Mouse (Mus musculus) hindbrain, embryonic 14.5 days (tissue): ENCODE measurements around the gene Acsl1. TPM values are rescaled to one million over a fixed set of nuclear protein-coding genes. Genes with fewer than 3 reads are reported as not detected.

Experiments used
- ATAC-seq: fragments of 200-750 bp; cut with Nextera tagmentation; 2 replicates; pipeline ENCODE4 v1.8.0; 2017; ENCODE audit warnings: moderate number of reproducible peaks, mild to moderate bottlenecking, moderate TSS enrichment, moderate library complexity; ENCODE audit not compliant: low FRiP score
- DNase-seq: peaks from one replicate; pipeline ENCODE4 v3.0.0-alpha.2; 2015; ENCODE audit warnings: low spot score
- H3K27ac ChIP-seq: fragments of 300-500 bp; sonication (generic); 2 replicates; pipeline ENCODE4 v1.5.1; 2014; ENCODE audit warnings: mild to moderate bottlenecking, moderate library complexity
- H3K27me3 ChIP-seq: fragments of 300-500 bp; sonication (generic); 2 replicates; pipeline ENCODE4 v1.6.1; 2014; ENCODE audit warnings: mild to moderate bottlenecking, low read length, mixed read lengths; ENCODE audit not compliant: control insufficient read depth, insufficient read depth
- H3K36me3 ChIP-seq: fragments of 300-500 bp; sonication (generic); replicated peaks from 2 replicates; pipeline ENCODE4 v1.6.1; 2014; ENCODE audit not compliant: control insufficient read depth, insufficient read depth
- H3K4me1 ChIP-seq: fragments of 300-500 bp; sonication (generic); replicated peaks from 2 replicates; pipeline ENCODE4 v1.6.1; 2014; ENCODE audit warnings: antibody characterized with exemption, low read length, mixed read lengths; ENCODE audit not compliant: control insufficient read depth, insufficient read depth
- H3K4me2 ChIP-seq: fragments of 300-500 bp; sonication (generic); replicated peaks from 2 replicates; pipeline ENCODE4 v1.6.1; 2014; ENCODE audit warnings: mild to moderate bottlenecking, moderate library complexity
- H3K4me3 ChIP-seq: fragments of 300-500 bp; sonication (generic); replicated peaks from 2 replicates; pipeline ENCODE4 v1.5.1; 2014; ENCODE audit warnings: mild to moderate bottlenecking, low read length
- H3K9ac ChIP-seq: fragments of 300-500 bp; sonication (generic); 2 replicates; pipeline ENCODE4 v1.6.1; 2014
- H3K9me3 ChIP-seq: fragments of 300-500 bp; sonication (generic); 2 replicates; pipeline ENCODE4 v1.6.1; 2016; ENCODE audit warnings: low read length; ENCODE audit not compliant: control insufficient read depth
- WGBS: fragments of 180-500 bp; shearing (Covaris S2); extraction: QIAGEN DNeasy Blood & Tissue Kit; methylation state at CpG from one replicate; pipeline ENCODE4 v1.1.7; 2014; 5-methylcytosine and 5-hydroxymethylcytosine counted together
- polyA plus RNA-seq: library from polyadenylated mRNA; unstranded; fragments of >200 nt; fragmentation: Nextera tagmentation; extraction: Ambion mirVana; gene quantifications from 2 replicates; pipeline ENCODE4 v1.2.1, GENCODE M21; 2014

The Acsl1 gene
- polyA plus RNA-seq, 1 experiment from 2014 or later: 22.1 TPM

DNA sequence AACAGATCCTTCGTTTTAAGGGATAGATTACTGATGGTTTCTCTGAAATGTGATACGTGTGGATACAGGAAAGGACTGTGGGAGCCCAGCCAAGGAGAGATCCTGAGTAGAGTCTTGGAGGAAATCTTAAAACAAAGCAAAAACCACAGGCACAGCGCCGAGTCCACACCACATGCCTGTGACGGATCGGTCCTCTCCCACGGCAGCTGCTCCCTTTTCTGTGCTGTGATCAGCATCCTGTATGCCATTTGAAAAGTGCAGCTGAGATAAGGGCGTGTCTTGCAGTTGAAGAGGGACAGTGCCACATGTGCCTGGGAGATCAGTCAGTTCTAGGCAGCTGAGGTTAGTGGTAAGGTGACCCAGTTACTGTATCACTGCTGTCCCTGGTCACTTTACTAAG is 41.7 kb downstream of the Acsl1 start:
- H3K27ac ChIP-seq: no peak overlapping the region
- H3K4me2 ChIP-seq: no peak overlapping the region
- no peaks in the 10 kb centered on the region for H3K27me3 ChIP-seq
- H3K9ac ChIP-seq: no peak overlapping the region
- ATAC-seq (no peak), DNase-seq (no peak)
- no peak overlapping the region for H3K4me3 ChIP-seq
- H3K9me3 ChIP-seq: no peaks in the 10 kb centered on the region
- WGBS: 64% methylated on average over 8 of the region's 8 CpGs
- no peaks in the 10 kb centered on the region for H3K4me1 ChIP-seq
- peaks cover 12% of the 10 kb centered on the region; the same call in 1 of the 2 replicates for H3K36me3 ChIP-seq

- Histone ChIP-seq H3K4me1 (no peaks in the 10 kb centered on the region), H3K27ac (no peak overlapping the region), H3K9me3 (no peaks in the 10 kb centered on the region), H3K4me2 (no peak overlapping the region), H3K27me3 (no peaks in the 10 kb centered on the region), H3K9ac (no peak overlapping the region), H3K36me3 (peaks cover 12% of the 10 kb centered on the region; the same call in 1 of the 2 replicates), H3K4me3 (no peak overlapping the region)
- DNase-seq: no peak
- WGBS: 89% methylated on average over 1 of the region's 1 CpGs
- no peak for ATAC-seq
Measured at GRCm38 (mm10) chr8:46514027-46514426, 43.2 kb downstream of the Acsl1 start.

GRCm38 (mm10) chr8:46520667-46521066 is 49.8 kb downstream of the Acsl1 start:
- Histone ChIP-seq H3K36me3 (peaks cover 3% of the 10 kb centered on the region; the same call in 1 of the 2 replicates), H3K9me3 (no peaks in the 10 kb centered on the region), H3K27me3 (no peaks in the 10 kb centered on the region), H3K4me2 (no peak overlapping the region), H3K4me3 (no peak overlapping the region), H3K27ac (no peak overlapping the region), H3K4me1 (no peaks in the 10 kb centered on the region), H3K9ac (no peak overlapping the region)
- ATAC-seq (no peak), DNase-seq (no peak)
- WGBS: 89% methylated on average over 6 of the region's 6 CpGs

DNA sequence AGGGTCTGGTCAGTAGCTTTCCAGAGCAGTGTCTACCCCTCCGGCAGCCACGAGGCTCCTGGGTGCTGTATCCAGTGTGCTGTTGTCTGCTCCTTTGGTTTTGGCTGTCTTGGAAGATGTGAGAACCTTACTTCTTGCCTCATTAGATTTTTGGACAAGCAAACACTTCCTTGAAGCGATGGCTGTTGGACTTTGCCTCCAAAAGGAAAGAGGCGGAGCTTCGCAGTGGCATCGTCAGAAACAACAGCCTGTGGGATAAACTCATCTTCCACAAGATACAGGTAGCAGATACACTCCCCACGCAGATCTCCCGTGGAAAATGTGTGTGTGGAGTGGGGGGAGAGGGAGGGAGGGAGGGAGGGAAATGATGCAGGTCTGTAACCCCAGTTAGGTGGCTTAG is 55.3 kb downstream of the Acsl1 start:
- H3K4me1 ChIP-seq: no peaks in the 10 kb centered on the region
- H3K36me3 ChIP-seq: no peaks in the 10 kb centered on the region; the same call in 1 of the 2 replicates
- no peak overlapping the region for H3K9ac ChIP-seq
- no peaks in the 10 kb centered on the region for H3K9me3 ChIP-seq
- no peak overlapping the region for H3K4me2 ChIP-seq
- no peaks in the 10 kb centered on the region for H3K27me3 ChIP-seq
- no peak overlapping the region for H3K27ac ChIP-seq
- ATAC-seq (no peak), DNase-seq (no peak)
- H3K4me3 ChIP-seq: no peak overlapping the region
- 84% methylated on average over 8 of the region's 8 CpGs for WGBS

GRCm38 (mm10) chr8:46526821-46527220 is 56.0 kb downstream of the Acsl1 start:
- Histone ChIP-seq H3K9ac (no peak overlapping the region), H3K36me3 (peaks cover 2% of the 10 kb centered on the region), H3K4me2 (no peak overlapping the region), H3K4me1 (no peaks in the 10 kb centered on the region), H3K4me3 (no peak overlapping the region), H3K27ac (no peak overlapping the region), H3K9me3 (no peaks in the 10 kb centered on the region), H3K27me3 (no peaks in the 10 kb centered on the region)
- 74% methylated on average over 10 of the region's 10 CpGs for WGBS
- ATAC-seq: no peak
- DNase-seq: peak; percentile 28

DNA sequence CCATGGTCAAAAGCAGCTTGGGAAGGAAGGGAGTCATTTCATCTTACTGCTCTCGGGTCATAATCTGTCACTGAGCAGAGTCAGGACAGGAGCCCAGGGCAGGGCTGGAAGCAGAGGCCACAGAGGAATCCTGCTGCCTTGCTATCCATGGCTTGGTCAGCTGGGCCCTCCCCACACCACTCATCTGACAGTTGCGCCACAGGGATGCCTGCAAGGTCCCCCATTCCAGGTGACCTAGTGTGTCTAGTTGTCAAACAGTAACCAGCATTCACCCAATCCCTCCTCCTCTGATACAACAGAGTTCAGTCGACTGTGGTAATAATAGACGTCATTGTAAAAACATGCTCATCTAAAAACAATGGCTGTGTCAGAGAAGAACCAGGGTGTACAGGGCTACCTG is 58.7 kb downstream of the Acsl1 start:
- H3K4me3 ChIP-seq: no peak overlapping the region
- DNase-seq (no peak), ATAC-seq (no peak)
- peaks cover 11% of the 10 kb centered on the region for H3K36me3 ChIP-seq
- no peaks in the 10 kb centered on the region for H3K27me3 ChIP-seq
- no peak overlapping the region for H3K4me2 ChIP-seq
- H3K9me3 ChIP-seq: no peaks in the 10 kb centered on the region
- H3K27ac ChIP-seq: no peak overlapping the region
- H3K4me1 ChIP-seq: no peaks in the 10 kb centered on the region
- WGBS: 75% methylated on average over 4 of the region's 4 CpGs
- H3K9ac ChIP-seq: no peak overlapping the region

DNA sequence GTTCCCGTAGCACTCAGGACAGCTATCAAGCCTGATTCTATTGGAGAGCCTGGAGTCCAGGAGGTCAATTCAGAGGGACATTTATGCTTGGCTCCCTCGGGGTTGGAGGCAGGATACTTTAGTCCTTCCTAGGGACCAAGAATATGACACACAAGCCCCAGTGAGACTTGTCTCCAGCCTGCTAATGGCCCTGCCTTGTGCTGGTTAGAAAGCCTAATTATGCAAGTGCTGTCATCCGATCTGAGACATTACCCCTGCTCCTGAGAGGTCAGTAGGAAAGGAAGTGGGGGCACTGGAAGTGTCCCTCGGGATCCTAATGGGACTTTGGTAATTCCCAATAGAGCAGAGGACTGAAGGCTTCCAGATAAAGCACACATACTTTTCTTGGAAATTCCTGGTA is 59.7 kb downstream of the Acsl1 start:
- Histone ChIP-seq H3K27ac (no peak overlapping the region), H3K9me3 (no peaks in the 10 kb centered on the region), H3K4me2 (no peak overlapping the region), H3K36me3 (peaks cover 16% of the 10 kb centered on the region), H3K4me3 (no peak overlapping the region), H3K9ac (no peak overlapping the region), H3K4me1 (no peaks in the 10 kb centered on the region), H3K27me3 (no peaks in the 10 kb centered on the region)
- ATAC-seq (no peak), DNase-seq (no peak)
- WGBS: 54% methylated on average over 4 of the region's 4 CpGs

DNA sequence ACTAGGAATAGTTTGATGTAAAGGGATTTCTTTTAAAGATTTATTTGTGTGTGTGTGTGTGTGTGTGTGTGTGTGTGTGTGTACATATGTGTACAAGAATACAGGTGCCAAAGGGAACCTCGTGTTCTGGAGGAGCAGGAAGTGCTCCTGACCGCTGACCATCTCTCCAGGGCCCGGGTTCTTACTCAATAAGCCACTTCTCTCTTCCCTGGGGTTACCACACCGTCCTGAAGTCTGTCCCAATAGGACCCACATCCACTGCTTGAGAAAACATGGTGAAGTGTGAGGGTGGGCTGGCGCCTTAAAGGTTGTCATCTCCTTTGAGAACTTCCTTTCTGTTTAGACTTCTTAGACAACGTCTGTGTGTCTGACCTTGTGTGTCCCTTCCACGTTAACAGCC is 63.1 kb downstream of the Acsl1 start:
- no peaks in the 10 kb centered on the region for H3K9me3 ChIP-seq
- H3K27me3 ChIP-seq: no peaks in the 10 kb centered on the region
- no peak overlapping the region for H3K27ac ChIP-seq
- no peak for DNase-seq
- H3K4me1 ChIP-seq: no peaks in the 10 kb centered on the region
- H3K9ac ChIP-seq: no peak overlapping the region
- WGBS: 84% methylated on average over 7 of the region's 7 CpGs
- H3K36me3 ChIP-seq: peaks cover 23% of the 10 kb centered on the region
- no peak for ATAC-seq
- no peak overlapping the region for H3K4me2 ChIP-seq
- no peak overlapping the region for H3K4me3 ChIP-seq

GRCm38 (mm10) chr8:46539701-46540100 is 68.9 kb downstream of the Acsl1 start:
- WGBS: 39% methylated on average over 5 of the region's 5 CpGs
- no peak overlapping the region for H3K4me2 ChIP-seq
- H3K9ac ChIP-seq: no peak overlapping the region
- H3K4me3 ChIP-seq: no peak overlapping the region
- H3K36me3 ChIP-seq: peaks cover 10% of the 10 kb centered on the region
- H3K9me3 ChIP-seq: no peaks in the 10 kb centered on the region
- ATAC-seq (peak; percentile 74), DNase-seq (peak; percentile 52)
- no peak overlapping the region for H3K27ac ChIP-seq
- H3K4me1 ChIP-seq: no peaks in the 10 kb centered on the region
- no peaks in the 10 kb centered on the region for H3K27me3 ChIP-seq

DNA sequence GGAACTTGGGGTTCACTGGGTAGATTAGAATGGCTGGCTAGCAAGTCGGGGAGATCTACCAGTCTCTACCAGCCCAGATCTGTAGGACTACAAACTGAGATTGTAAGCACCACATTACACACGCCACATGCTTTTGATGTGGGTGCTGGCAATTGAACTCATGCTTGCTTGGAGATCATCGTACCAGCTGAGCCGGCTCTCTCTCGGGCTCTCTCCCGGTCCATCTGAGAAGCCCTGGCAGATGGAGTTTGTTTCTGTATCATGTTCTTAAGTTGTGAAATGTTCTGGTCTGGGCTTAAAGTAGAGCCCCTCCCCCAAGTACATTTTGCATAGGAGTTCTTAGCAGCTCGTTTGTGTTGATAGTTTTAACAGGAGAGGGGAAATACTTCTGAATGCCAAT is 72.4 kb downstream of the Acsl1 start:
- ATAC-seq (no peak), DNase-seq (no peak)
- no peaks in the 10 kb centered on the region for H3K36me3 ChIP-seq
- H3K27me3 ChIP-seq: no peaks in the 10 kb centered on the region
- H3K4me2 ChIP-seq: no peak overlapping the region
- WGBS: 82% methylated on average over 7 of the region's 7 CpGs
- H3K9me3 ChIP-seq: no peaks in the 10 kb centered on the region
- no peak overlapping the region for H3K27ac ChIP-seq
- H3K4me1 ChIP-seq: no peaks in the 10 kb centered on the region
- no peak overlapping the region for H3K4me3 ChIP-seq
- H3K9ac ChIP-seq: no peak overlapping the region
